Mouse (Mus musculus) brain, embryonic 14.5 days (tissue): ENCODE measurements around the gene Clstn2.

Experiments
- CTCF ChIP-seq: fragments of 200-500 bp; IDR thresholded peaks from 2 replicates; pipeline ENCODE4 v1.5.1; 2012; ENCODE audit warnings: inconsistent platforms, mild to moderate bottlenecking, moderate library complexity, borderline replicate concordance; ENCODE audit not compliant: insufficient read depth, insufficient read length; ENCODE audit errors: extremely low read depth
- POLR2A ChIP-seq: fragments of 200-500 bp; IDR thresholded peaks from 2 replicates; pipeline ENCODE4 v1.6.1; 2012; ENCODE audit warnings: mild to moderate bottlenecking, inconsistent platforms, borderline replicate concordance; ENCODE audit not compliant: poor library complexity, insufficient read depth, insufficient read length, severe bottlenecking; ENCODE audit errors: extremely low read depth

DNA sequence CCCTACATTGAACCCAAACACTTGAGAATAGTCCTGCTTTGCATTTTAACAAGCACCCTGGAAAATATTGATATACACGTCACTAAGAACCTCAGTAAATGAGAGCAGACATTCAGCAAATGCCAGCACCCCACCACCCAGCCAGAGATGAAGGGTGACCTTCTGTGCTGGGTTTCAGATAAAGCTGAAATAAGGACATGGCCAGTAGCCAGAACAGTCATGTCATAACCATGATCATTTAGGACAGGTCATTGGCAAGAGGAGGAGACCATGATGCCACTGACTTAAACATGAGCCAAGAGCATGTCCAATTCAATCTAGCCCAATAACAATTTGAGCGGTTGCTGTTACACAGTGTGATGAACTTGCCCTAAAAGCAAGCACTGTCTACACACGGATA lies 201.8 kb downstream of the Clstn2 start:
- no peak for TF ChIP-seq CTCF
- TF ChIP-seq POLR2A: no peak
